Mouse (Mus musculus): ENCODE measurements at regions not wholly inside any gene's neighbourhood (a gene's known extent, or its start where the extent isn't known, plus 50 kb on each side); places are given as distances from the start of the nearest gene placed in this dataset.
"Not testable (repeated sequence)": the region's sequence is repeated elsewhere in the genome, so short reads cannot be mapped to it uniquely, and the experiment has no call there.

- no peak for ATAC-seq (replicated peaks; ENCODE audit: low FRiP score, poor library complexity, severe bottlenecking)
These were observed 132.2 kb upstream of the Max start for GRCm38 (mm10) chr12:77094168-77094567.

- ATAC-seq (replicated peaks; ENCODE audit: low FRiP score, poor library complexity, severe bottlenecking) = no peak
These were observed 130.7 kb upstream of the Max start for GRCm38 (mm10) chr12:77092741-77093140.

GRCm38 (mm10) chr12:77092143-77092542 is 130.1 kb upstream of the Max start:
- no peak for ATAC-seq (replicated peaks; ENCODE audit: low FRiP score, poor library complexity, severe bottlenecking)

- no peak for ATAC-seq (replicated peaks; ENCODE audit: low FRiP score, poor library complexity, severe bottlenecking)
These were observed 129.7 kb upstream of the Max start for GRCm38 (mm10) chr12:77091700-77092099.

GRCm38 (mm10) chr12:77090525-77090924 is 128.5 kb upstream of the Max start:
- ATAC-seq (replicated peaks; ENCODE audit: low FRiP score, poor library complexity, severe bottlenecking) = no peak

- no peak for ATAC-seq (replicated peaks; ENCODE audit: low FRiP score, poor library complexity, severe bottlenecking)
These were observed 127.8 kb upstream of the Max start for GRCm38 (mm10) chr12:77089624-77090278.

GRCm38 (mm10) chr12:77088452-77088851 is 126.5 kb upstream of the Max start:
- no peak for ATAC-seq (replicated peaks; ENCODE audit: low FRiP score, poor library complexity, severe bottlenecking)

GRCm38 (mm10) chr12:77086931-77087330 is 124.9 kb upstream of the Max start:
- ATAC-seq (replicated peaks; ENCODE audit: low FRiP score, poor library complexity, severe bottlenecking) = not testable (repeated sequence)

- 0 out of 2 replicates have a peak, but pooled peaks have one; percentile 31 for ATAC-seq (replicated peaks; ENCODE audit: low FRiP score, poor library complexity, severe bottlenecking)
These were observed 123.9 kb upstream of the Max start for GRCm38 (mm10) chr12:77085894-77086293.

GRCm38 (mm10) chr12:77085244-77085643 is 123.2 kb upstream of the Max start:
- peak; percentile 42; the same call in 1 of the 2 replicates for ATAC-seq (replicated peaks; ENCODE audit: low FRiP score, poor library complexity, severe bottlenecking)

- no peak for ATAC-seq (replicated peaks; ENCODE audit: low FRiP score, poor library complexity, severe bottlenecking)
These were observed 122.7 kb upstream of the Max start for GRCm38 (mm10) chr12:77084744-77085143.

- ATAC-seq (replicated peaks; ENCODE audit: low FRiP score, poor library complexity, severe bottlenecking) = no peak
These were observed 122.3 kb upstream of the Max start for GRCm38 (mm10) chr12:77084343-77084742.

- no peak for ATAC-seq (replicated peaks; ENCODE audit: low FRiP score, poor library complexity, severe bottlenecking)
These were observed 121.8 kb upstream of the Max start for GRCm38 (mm10) chr12:77083760-77084159.

- ATAC-seq (replicated peaks; ENCODE audit: low FRiP score, poor library complexity, severe bottlenecking) = no peak
These were observed 119.8 kb upstream of the Max start for GRCm38 (mm10) chr12:77081774-77082173.

- no peak for ATAC-seq (replicated peaks; ENCODE audit: low FRiP score, poor library complexity, severe bottlenecking)
These were observed 117.5 kb upstream of the Max start for GRCm38 (mm10) chr12:77079481-77079880.

GRCm38 (mm10) chr12:77076678-77077077 is 114.7 kb upstream of the Max start:
- no peak for ATAC-seq (replicated peaks; ENCODE audit: low FRiP score, poor library complexity, severe bottlenecking)

GRCm38 (mm10) chr12:77074602-77075001 is 112.6 kb upstream of the Max start:
- no peak for ATAC-seq (replicated peaks; ENCODE audit: low FRiP score, poor library complexity, severe bottlenecking)

- no peak for ATAC-seq (replicated peaks; ENCODE audit: low FRiP score, poor library complexity, severe bottlenecking)
These were observed 109.7 kb upstream of the Max start for GRCm38 (mm10) chr12:77071700-77072099.

- no peak for ATAC-seq (replicated peaks; ENCODE audit: low FRiP score, poor library complexity, severe bottlenecking)
These were observed 105.9 kb upstream of the Max start for GRCm38 (mm10) chr12:77067938-77068337.

GRCm38 (mm10) chr12:77067115-77067514 is 105.1 kb upstream of the Max start:
- no peak for ATAC-seq (replicated peaks; ENCODE audit: low FRiP score, poor library complexity, severe bottlenecking)

GRCm38 (mm10) chr12:77065645-77066512 is 103.9 kb upstream of the Max start:
- no peak for ATAC-seq (replicated peaks; ENCODE audit: low FRiP score, poor library complexity, severe bottlenecking)

Measured in erythroid progenitor cell, adult 5-6 weeks (primary cell).